Mouse (Mus musculus): ENCODE results near the gene Rap1b.

DNA sequence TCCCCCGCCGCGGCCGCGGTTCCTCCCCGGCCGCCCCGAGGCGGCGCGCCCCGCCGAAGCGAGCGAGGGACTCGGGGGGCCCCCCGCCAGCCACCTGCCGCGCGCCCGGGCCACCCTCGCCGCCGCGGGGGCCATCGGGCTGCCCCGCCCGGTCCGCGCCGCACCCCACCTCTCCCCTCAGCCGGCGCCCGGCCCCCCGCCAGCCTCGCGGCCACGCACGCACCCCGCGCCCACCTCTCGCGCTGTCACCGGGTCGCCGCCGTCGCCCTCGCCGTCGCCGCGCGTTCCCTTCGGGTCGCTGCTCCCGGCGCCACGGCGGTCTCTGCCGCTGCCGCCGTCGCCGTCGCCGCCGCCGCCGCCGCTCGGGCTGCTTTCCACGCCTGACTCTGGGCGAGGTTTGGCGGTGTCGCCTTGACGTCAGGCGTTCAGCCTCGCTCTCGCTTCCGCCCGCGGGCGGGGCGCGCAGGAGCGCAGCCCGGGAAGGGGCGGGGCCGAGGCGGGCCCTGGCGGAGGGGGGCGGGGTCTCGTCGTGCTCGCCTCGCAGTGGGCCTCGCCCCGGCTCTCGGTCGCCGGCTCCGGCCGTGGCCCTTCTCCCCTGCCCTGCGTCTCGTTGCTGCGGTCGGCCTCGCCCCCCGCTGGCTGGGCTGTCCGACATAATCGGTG lies at the start of gene Rap1b:
- TF ChIP-seq HCFC1 (IDR thresholded peaks at IDR 0.05; ENCODE audit: borderline replicate concordance, insufficient read depth, low read length): no peak
- no peak for TF ChIP-seq MAFK (IDR thresholded peaks at IDR 0.05; ENCODE audit: insufficient read depth, low read depth, low read length)
- no peak for TF ChIP-seq ZNF384 (IDR thresholded peaks at IDR 0.05; ENCODE audit: low read depth, low read length)
- no peak for TF ChIP-seq CHD2 (IDR thresholded peaks at IDR 0.05; ENCODE audit: low read depth, low read length)
